Mouse (Mus musculus) Patski (cell line): ENCODE measurements around the gene Stfa3. TPM values are rescaled to one million over a fixed set of nuclear protein-coding genes. Genes with fewer than 3 reads are reported as not detected.
"Not testable (repeated sequence)": the region's sequence is repeated elsewhere in the genome, so short reads cannot be mapped to it uniquely, and the experiment has no call there.

Experiments
- ATAC-seq: fragments of 100-300 bp; one replicate; pipeline ENCODE4 v1.8.0; 2021
- CTCF ChIA-PET: fragments of 350-600 bp; sonication (Branson Sonifier 250); formaldehyde crosslinking; loops from one replicate; lab custom pipeline; 2022; ENCODE audit warnings: inconsistent platforms; lab: Charles Lee
- POLR2A ChIA-PET: fragments of 350-600 bp; sonication (Branson Sonifier 250); formaldehyde crosslinking; loops from one replicate; lab custom pipeline; 2022; ENCODE audit warnings: antibody characterized with exemption, inconsistent platforms; lab: Charles Lee
- DNase-seq: peaks from one replicate; pipeline ENCODE4 v3.0.0-alpha.2; 2011; ENCODE audit warnings: low read depth, low spot score
- H3K27me3 ChIP-seq: fragments of 371-371 bp; one replicate; pipeline ENCODE4 v1.5.1; 2021
- CTCF ChIP-seq: fragments of 100-300 bp; IDR thresholded peaks from one replicate; pipeline ENCODE4 v1.5.1; 2021
- in situ Hi-C: fragments of 300-500 bp; cut with MboI; formaldehyde crosslinking; loops from 3 replicates; pipeline ENCODE4 v1.11.1; 2018; ENCODE audit warnings: low pct_unique_long_range_greater_than_20kb, mixed read lengths
- polyA plus RNA-seq: library from polyadenylated mRNA; unstranded; gene quantifications from one replicate; pipeline ENCODE4 v1.2.3, GENCODE M21; 2021

The Stfa3 gene
- polyA plus RNA-seq, 1 experiment from 2014 or later = not detected

GRCm38 (mm10) chr16:36469367-36469766, 14.2 kb upstream of the Stfa3 start:
- POLR2A ChIA-PET = interaction anchor here (1.1 kb wide), 1 partner anchor 347 kb away, joined by 3 read pairs; no protein-coding TSS in a partner anchor

GRCm38 (mm10) chr16:36468862-36469261, 13.7 kb upstream of the Stfa3 start:
- DNase-seq (no peak), ATAC-seq (no peak)
- peak; percentile 69 for TF ChIP-seq CTCF
- ChIA-PET POLR2A (no interaction called here), CTCF (no interaction called here)
- in situ Hi-C loops = loop anchor here (25.0 kb wide), 2 partner anchors 543 to 607 kb away; partner anchors contain the start of genes Parp14 and Polq
- H3K27me3 ChIP-seq = no peaks in the 10 kb centered on the region

More at GRCm38 (mm10) chr16:36469367-36469766, 14.2 kb upstream of the Stfa3 start:
- in situ Hi-C loops = loop anchor here (25.0 kb wide), 2 partner anchors 543 to 607 kb away; partner anchors contain the start of genes Parp14 and Polq
- no peak for TF ChIP-seq CTCF
- DNase-seq (peak; percentile 62), ATAC-seq (peak; percentile 42)
- CTCF ChIA-PET = no interaction called here
- no peaks in the 10 kb centered on the region for H3K27me3 ChIP-seq

- POLR2A ChIA-PET = no interaction called here
Measured at GRCm38 (mm10) chr16:36467936-36468335, 12.7 kb upstream of the Stfa3 start.

GRCm38 (mm10) chr16:36465436-36465835, 10.2 kb upstream of the Stfa3 start:
- in situ Hi-C loops = loop anchor here (25.0 kb wide), 2 partner anchors 547 to 603 kb away; partner anchors contain the start of genes Parp14 and Polq
- no peaks in the 10 kb centered on the region for H3K27me3 ChIP-seq
- TF ChIP-seq CTCF = no peak
- ATAC-seq (peak; percentile 76), DNase-seq (peak; percentile 65)
- POLR2A ChIA-PET = no interaction called here
- CTCF ChIA-PET = no interaction called here

More at GRCm38 (mm10) chr16:36467936-36468335, 12.7 kb upstream of the Stfa3 start:
- in situ Hi-C loops = loop anchor here (25.0 kb wide), 2 partner anchors 544 to 606 kb away; partner anchors contain the start of genes Parp14 and Polq
- no peak for TF ChIP-seq CTCF
- no peak for ATAC-seq
- DNase-seq = no peak
- CTCF ChIA-PET = no interaction called here
- no peaks in the 10 kb centered on the region for H3K27me3 ChIP-seq

- in situ Hi-C loops = loop anchor here (25.0 kb wide), 2 partner anchors 548 to 602 kb away; partner anchors contain the start of genes Parp14 and Polq
- ATAC-seq = no peak
- ChIA-PET POLR2A (interaction anchor here (0.6 kb wide), 1 partner anchor 159 kb away, joined by 3 read pairs; no protein-coding TSS in a partner anchor), CTCF (no interaction called here)
- TF ChIP-seq CTCF = no peak
- DNase-seq = no peak
- H3K27me3 ChIP-seq = no peaks in the 10 kb centered on the region
Measured at GRCm38 (mm10) chr16:36464076-36464475, 8.9 kb upstream of the Stfa3 start.

GRCm38 (mm10) chr16:36460426-36460825, 5.2 kb upstream of the Stfa3 start:
- DNase-seq (no peak), ATAC-seq (no peak)
- in situ Hi-C loops = loop anchor here (25.0 kb wide), 2 partner anchors 552 to 598 kb away; partner anchors contain the start of genes Parp14 and Polq
- no peaks in the 10 kb centered on the region for H3K27me3 ChIP-seq
- no peak for TF ChIP-seq CTCF
- CTCF ChIA-PET = no interaction called here
- POLR2A ChIA-PET = no interaction called here

- POLR2A ChIA-PET, DNase-seq, H3K27me3 ChIP-seq, ATAC-seq, CTCF ChIA-PET, in situ Hi-C loops: not testable (repeated sequence)
Measured at GRCm38 (mm10) chr16:36420979-36421378, 34.2 kb downstream of the Stfa3 start.

- ChIA-PET POLR2A (no interaction called here), CTCF (no interaction called here)
- no peak for DNase-seq
- peaks cover 4% of the 10 kb centered on the region for H3K27me3 ChIP-seq
- no peak for ATAC-seq
- no peak for TF ChIP-seq CTCF
- in situ Hi-C loops = loop anchor here (5.0 kb wide), 1 partner anchor 251 kb away; the partner anchor contains the start of gene Stfa2l1
Measured at GRCm38 (mm10) chr16:36408357-36408756, 46.8 kb downstream of the Stfa3 start, which contains the start of gene Stfa2. Gene Stfa2 (minus strand): TSS chr16:36408457.

Other genes with a start within 250 kb of the Stfa3 start
- gene Gm5416, start 245.0 kb downstream of the Stfa3 start, polyA plus RNA-seq = not detected
- not detected for gene 2010005H15Rik, start 233.9 kb downstream of the Stfa3 start, polyA plus RNA-seq
- gene Stfa1, start 178.4 kb downstream of the Stfa3 start, polyA plus RNA-seq = not detected
- not detected for gene BC117090, start 121.1 kb downstream of the Stfa3 start, polyA plus RNA-seq
- gene BC100530, start 87.6 kb downstream of the Stfa3 start, polyA plus RNA-seq = not detected
- gene Stfa2, start 46.9 kb downstream of the Stfa3 start, polyA plus RNA-seq = not detected
- 0.01 TPM for gene Casr, start 106.7 kb upstream of the Stfa3 start, polyA plus RNA-seq
- gene Cd86, start 210.7 kb upstream of the Stfa3 start, polyA plus RNA-seq = not detected
- not detected for gene Ildr1, start 238.6 kb upstream of the Stfa3 start, polyA plus RNA-seq